ENCODE assay signal across 25 mouse cellular contexts in the genomic region with DNA sequence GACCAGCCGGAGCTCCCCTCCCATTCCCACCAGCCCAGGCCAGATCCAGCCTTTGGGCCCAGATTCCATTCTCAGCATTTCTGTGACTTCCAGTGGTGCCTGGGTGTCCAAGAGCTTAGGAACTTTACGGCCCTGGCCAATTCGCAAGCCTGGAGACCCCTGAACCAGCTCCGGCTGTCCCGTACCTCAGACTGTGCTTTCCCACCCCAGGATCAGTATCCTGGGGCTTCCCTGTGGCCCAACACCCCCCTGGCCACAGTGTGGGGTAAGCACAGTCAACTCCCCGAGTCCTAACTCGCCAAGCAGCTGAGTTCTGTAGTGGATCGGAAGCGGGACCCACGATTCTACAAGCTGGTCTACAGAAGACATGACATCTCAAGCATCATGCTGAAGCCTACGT.
"Had no signal": no experiment of that assay in that cellular context is flagged by ENCODE, and none has a peak within 500 bp of the region (broad histone marks: within the 10 kb centered on the region; RNA-seq: fewer than 3 reads in every experiment).

No protein-coding gene starts in this region.

- H3K9ac ChIP-seq: embryonic facial prominence, embryonic 12.5 days; embryonic facial prominence, embryonic 13.5 days; embryonic facial prominence, embryonic 15.5 days; forebrain, embryonic 12.5 days; forebrain, embryonic 13.5 days; forebrain, embryonic 15.5 days; forebrain, postnatal 0 days had no signal

- H3K27ac ChIP-seq: embryonic facial prominence, embryonic 10.5 days; embryonic facial prominence, embryonic 12.5 days; embryonic facial prominence, embryonic 13.5 days; embryonic facial prominence, embryonic 15.5 days; forebrain, embryonic 10.5 days; forebrain, embryonic 12.5 days; forebrain, embryonic 13.5 days; forebrain, embryonic 15.5 days; gastrocnemius, adult 2 months had no signal

- H3K27me3 ChIP-seq: embryonic facial prominence, embryonic 12.5 days; embryonic facial prominence, embryonic 13.5 days; embryonic facial prominence, embryonic 15.5 days; forebrain, embryonic 15.5 days had no signal

- H3K4me3 ChIP-seq: embryonic facial prominence, embryonic 10.5 days; embryonic facial prominence, embryonic 12.5 days; embryonic facial prominence, embryonic 13.5 days; embryonic facial prominence, embryonic 15.5 days; erythroblast, embryonic 14.5 days; forebrain, embryonic 10.5 days; forebrain, embryonic 12.5 days; forebrain, embryonic 13.5 days; forebrain, embryonic 15.5 days; gastrocnemius, adult 2 months had no signal

- H3K36me3 ChIP-seq: embryonic facial prominence, embryonic 10.5 days; embryonic facial prominence, embryonic 12.5 days; embryonic facial prominence, embryonic 13.5 days; embryonic facial prominence, embryonic 15.5 days; forebrain, embryonic 10.5 days; forebrain, embryonic 12.5 days; forebrain, embryonic 15.5 days had no signal

- DNase-seq: cerebellum, adult 2 months; cerebellum, adult 8-10 months; cerebellum, adult 9-10 months; cerebellum, adult 9-11 months; cerebellum, postnatal 10 days; cerebellum, postnatal 14 days; cerebellum, postnatal 25 days; cerebellum, postnatal 36 days; embryo, embryonic 11 days; forebrain, postnatal 0 days; gastrocnemius, adult 2 months; gastrocnemius, postnatal 10 days; gastrocnemius, postnatal 14 days; gastrocnemius, postnatal 25 days; gastrocnemius, postnatal 36 days; heart, adult 18-20 months had no signal

- H3K4me1 ChIP-seq: embryonic facial prominence, embryonic 15.5 days; forebrain, embryonic 10.5 days; forebrain, embryonic 12.5 days had no signal

- H3K9me3 ChIP-seq: embryonic facial prominence, embryonic 10.5 days; embryonic facial prominence, embryonic 12.5 days; embryonic facial prominence, embryonic 13.5 days; embryonic facial prominence, embryonic 15.5 days; forebrain, embryonic 10.5 days; forebrain, embryonic 12.5 days; forebrain, embryonic 13.5 days; forebrain, embryonic 15.5 days had no signal
